Mouse (Mus musculus) urinary bladder, adult 2 months (tissue): ENCODE data around the gene Gcc2. TPM values are rescaled to one million over a fixed set of nuclear protein-coding genes. Genes with fewer than 3 reads are reported as not detected.
"Not testable (repeated sequence)": the region's sequence is repeated elsewhere in the genome, so short reads cannot be mapped to it uniquely, and the experiment has no call there.

ENCODE experiments used
- DNase-seq: peaks from one replicate; pipeline ENCODE4 v3.0.0; 2022; ENCODE audit warnings: low spot score
- polyA plus RNA-seq: library from polyadenylated mRNA; depleted of rRNA; stranded (reverse); fragments of >200 nt; gene quantifications from 2 replicates; pipeline ENCODE4 v1.2.3, GENCODE M21; 2012; rRNA removed

Gene Gcc2
- polyA plus RNA-seq, 1 experiment, result 32.4 TPM

DNA sequence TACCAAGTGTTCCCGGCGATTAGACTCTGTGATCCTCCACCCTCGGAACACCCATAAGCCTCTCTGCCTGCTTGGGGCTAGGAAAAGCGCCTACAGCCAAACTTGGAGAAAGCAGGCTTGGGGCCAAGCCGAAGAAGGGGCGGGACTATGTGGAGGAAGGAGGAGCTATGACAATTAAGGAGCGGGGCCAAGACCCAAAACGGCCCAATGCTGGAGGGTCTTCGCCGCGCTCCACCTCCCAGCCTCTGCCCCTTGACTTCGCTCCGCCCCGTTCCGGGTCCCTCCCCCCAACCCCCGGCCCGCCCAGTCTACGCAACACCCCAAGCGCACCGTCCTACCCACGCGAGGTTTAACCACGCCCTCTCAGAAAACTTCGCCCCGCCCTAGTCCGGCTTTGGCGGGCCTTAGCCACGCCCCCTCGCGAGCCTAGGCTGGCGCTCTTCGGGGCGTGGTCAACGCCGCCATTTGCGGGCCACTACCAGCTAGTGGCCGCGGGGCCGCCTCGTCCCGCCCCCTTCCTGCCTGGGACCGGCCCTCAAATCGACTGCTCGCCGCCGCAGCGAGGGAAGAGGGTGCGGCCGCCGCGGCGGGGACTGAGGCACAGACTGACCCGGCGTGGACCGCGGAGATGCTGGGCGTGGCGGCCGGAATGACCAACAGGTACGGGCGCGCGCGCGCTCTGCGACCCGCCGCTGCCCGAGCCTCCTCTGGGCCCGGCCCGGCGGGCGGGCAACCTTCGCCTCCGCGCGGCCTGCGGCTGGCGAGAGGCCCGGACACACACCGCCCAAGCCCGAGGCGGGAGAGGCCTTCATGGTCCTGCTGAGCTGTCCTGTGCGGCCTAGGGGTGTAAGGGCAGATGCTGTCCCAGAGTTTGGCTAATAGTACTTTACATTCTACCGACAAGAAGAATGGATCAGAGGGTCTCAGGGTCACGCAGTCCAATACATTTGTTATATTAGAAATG lies 68.0 kb downstream of the Gcc2 start, which contains the start of gene Lims1:
TSS of gene Lims1 (plus strand) at position 439 of the 964 bp plus-strand sequence.
- DNase-seq, result peak; percentile 96

- DNase-seq, result no peak
Observed at GRCm38 (mm10) chr10:58326271-58326670, 71.0 kb downstream of the Gcc2 start.

DNA sequence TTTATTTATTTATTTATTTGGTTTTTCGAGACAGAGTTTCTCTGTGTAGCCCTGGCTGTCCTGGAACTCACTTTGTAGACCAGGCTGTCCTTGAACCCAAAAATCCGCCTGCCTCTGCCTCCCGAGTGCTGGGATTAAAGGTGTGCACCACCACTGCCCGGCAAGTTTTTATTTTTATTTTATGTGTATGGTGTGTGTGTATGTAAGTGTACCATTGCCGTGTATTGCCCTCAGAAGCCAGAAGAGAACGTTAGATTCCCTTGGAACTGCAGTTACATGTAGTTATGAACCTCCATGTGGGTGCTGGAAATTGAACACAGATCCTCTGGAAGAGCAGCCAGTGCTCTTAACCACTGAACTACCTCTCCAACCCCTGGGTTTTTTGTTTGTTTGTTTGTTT lies 72.5 kb downstream of the Gcc2 start:
- not testable (repeated sequence) for DNase-seq

GRCm38 (mm10) chr10:58328517-58329108 lies 73.3 kb downstream of the Gcc2 start:
- no peak for DNase-seq

- no peak for DNase-seq
Observed at GRCm38 (mm10) chr10:58330635-58331034, 75.3 kb downstream of the Gcc2 start.

GRCm38 (mm10) chr10:58331741-58332140 lies 76.4 kb downstream of the Gcc2 start:
- DNase-seq, result no peak

- no peak for DNase-seq
Observed at GRCm38 (mm10) chr10:58333414-58333813, 78.1 kb downstream of the Gcc2 start.

- no peak for DNase-seq
Observed at GRCm38 (mm10) chr10:58336156-58336555, 80.9 kb downstream of the Gcc2 start.

DNA sequence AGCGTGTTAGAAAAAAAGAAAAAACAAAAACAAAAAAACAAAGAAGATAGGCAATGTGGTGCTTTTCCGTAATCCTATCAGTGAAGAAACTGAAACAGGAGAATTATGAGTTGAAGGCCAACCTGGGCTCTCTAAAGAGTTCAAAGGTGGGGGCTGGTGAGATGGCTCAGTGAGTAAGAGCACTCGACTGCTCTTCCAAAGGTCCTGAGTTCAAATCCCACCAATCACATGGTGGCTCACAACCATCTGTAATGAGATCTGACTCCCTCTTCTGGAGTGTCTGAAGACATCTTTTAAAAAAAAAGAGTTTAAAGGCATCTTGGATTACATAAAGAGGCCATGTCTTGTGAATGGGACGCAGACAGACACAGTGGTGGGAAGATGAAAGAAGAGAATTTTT lies 81.8 kb downstream of the Gcc2 start:
- not testable (repeated sequence) for DNase-seq

- DNase-seq, result no peak
Observed at GRCm38 (mm10) chr10:58338590-58338989, 83.3 kb downstream of the Gcc2 start.

GRCm38 (mm10) chr10:58341685-58342084 lies 86.4 kb downstream of the Gcc2 start:
- DNase-seq, result no peak

DNA sequence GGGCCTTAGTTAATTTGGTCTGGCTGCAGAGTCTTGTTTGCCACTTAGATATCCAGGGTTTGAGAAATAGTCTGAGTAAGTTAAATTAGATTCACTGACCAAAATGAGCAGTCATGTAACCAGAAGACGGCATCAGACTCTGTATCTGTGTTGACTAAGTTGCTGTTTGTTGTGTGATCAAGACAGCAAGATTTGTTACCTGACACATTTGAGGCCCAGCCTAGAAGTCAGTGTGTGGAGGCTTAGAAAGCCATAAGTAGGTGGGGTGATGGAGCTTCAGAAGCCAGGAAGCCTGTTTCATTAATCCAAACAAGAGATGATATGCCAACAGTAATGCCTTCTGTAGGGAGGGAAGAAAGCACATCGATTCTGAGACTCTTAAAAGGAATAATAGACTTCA lies 86.9 kb downstream of the Gcc2 start:
- DNase-seq, result no peak

DNA sequence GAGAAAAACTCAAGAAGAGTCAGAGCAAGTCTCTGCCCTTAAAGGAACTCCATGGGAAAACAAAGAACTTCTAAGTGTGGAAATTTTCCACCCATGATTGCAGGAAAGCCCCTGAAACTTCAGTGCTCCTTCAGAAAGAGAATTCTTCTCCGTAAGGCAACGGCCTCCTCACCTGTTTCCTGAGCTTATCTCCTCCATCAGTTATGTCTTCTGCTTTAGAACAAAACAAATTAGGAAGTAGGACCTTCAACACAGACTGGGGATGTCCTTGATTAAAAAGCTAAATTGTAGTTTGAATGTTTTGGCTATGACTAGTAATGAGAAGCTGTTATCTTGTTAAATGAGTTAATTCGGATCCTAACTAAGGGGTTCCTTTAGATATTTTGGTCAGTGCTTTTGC lies 88.3 kb downstream of the Gcc2 start:
- no peak for DNase-seq

DNA sequence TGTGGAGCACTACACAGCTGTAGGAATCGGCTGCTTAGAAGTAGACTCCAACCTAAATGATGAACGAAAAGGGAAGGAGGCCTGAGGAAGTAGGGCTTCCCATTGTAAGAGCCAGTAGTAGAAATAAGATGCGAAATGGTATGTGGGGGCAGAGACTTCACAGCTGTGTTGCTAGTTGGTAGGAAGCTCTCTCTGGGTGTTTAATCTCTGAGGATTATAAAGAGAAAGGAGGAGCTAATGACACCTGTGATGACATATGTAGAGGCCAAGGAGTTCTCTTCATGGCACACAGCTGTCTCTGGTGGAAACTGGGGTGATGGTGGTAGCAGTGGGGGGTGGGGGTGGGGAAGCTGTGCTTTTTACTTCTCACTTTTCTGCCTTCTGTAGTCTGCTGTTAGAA lies 95.3 kb downstream of the Gcc2 start:
- DNase-seq, result no peak

DNA sequence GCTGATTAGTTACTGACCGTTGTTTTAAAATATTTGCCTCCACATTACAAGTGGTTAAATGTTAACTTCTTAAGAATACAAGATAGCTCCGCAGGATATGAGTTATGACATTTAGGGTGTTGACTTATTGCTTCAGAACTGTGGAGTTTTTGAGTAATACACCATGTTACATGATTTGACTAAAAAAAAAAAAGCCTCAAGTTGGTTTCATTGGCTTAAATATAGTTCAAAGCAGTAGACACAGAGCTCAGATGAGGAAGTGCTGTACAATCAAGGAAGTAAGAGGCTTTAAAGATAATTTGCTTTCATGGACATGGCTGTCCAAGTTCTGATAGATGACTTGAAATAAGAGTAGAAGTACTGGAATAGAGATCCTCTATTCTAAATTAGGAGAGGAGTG lies 96.4 kb downstream of the Gcc2 start:
- DNase-seq, result no peak

GRCm38 (mm10) chr10:58352364-58352763 lies 97.1 kb downstream of the Gcc2 start:
- no peak for DNase-seq

DNA sequence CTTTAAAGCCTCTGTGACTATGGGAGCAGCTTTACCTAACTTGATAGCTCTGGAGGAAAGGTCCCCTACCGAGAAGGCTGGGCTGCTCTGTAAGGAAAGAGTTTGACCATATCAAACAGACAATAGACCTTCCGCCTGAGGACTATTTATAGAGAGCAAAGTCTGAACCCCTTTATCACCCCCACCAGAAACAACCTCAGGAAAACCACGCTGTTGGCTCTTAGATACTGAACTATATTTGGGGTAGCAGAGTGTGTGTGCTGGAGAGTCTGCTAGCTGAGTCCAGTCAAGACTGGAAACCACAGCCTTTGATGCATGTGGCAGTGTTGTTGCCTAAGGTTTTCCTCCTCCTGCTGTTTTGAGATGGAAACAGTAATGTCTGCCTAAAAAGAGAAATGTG lies 99.3 kb downstream of the Gcc2 start:
- DNase-seq, result no peak

Other genes with a start within 250 kb of the Gcc2 start
- gene AW822073, start 30.6 kb upstream of the Gcc2 start, polyA plus RNA-seq, result not detected in 2 replicates
- not detected in 2 replicates for gene Duxf3, start 22.8 kb upstream of the Gcc2 start, polyA plus RNA-seq
- not detected in 2 replicates for gene Gm4981, start 18.8 kb upstream of the Gcc2 start, polyA plus RNA-seq
- 52.0 and 56.9 TPM in 2 replicates for gene Lims1, start 68.0 kb downstream of the Gcc2 start, polyA plus RNA-seq
- gene Ranbp2, start 191.4 kb downstream of the Gcc2 start, polyA plus RNA-seq, result 13.6 and 17.8 TPM in 2 replicates
- 1.8 and 2.0 TPM in 2 replicates for gene Ccdc138, start 242.5 kb downstream of the Gcc2 start, polyA plus RNA-seq